Mouse (Mus musculus) common myeloid progenitor, adult 5-6 weeks (primary cell): ENCODE data around the gene Pgrmc2. TPM values are rescaled to one million over a fixed set of nuclear protein-coding genes. Genes with fewer than 3 reads are reported as not detected.

Source experiments
- ATAC-seq: replicated peaks from 2 replicates; pipeline ENCODE4 v1.8.0; 2016; ENCODE audit warnings: low read depth, mild to moderate bottlenecking, moderate TSS enrichment, inconsistent platforms; ENCODE audit not compliant: poor library complexity, severe bottlenecking
- total RNA-seq: library from RNA; stranded (forward); fragments of 200-1000, 187-1606 nt; gene quantifications from 2 replicates; pipeline ENCODE4 v1.2.3, GENCODE M21; 2017

The Pgrmc2 gene
- total RNA-seq, 1 experiment from 2014 or later, result 20.4 TPM

DNA sequence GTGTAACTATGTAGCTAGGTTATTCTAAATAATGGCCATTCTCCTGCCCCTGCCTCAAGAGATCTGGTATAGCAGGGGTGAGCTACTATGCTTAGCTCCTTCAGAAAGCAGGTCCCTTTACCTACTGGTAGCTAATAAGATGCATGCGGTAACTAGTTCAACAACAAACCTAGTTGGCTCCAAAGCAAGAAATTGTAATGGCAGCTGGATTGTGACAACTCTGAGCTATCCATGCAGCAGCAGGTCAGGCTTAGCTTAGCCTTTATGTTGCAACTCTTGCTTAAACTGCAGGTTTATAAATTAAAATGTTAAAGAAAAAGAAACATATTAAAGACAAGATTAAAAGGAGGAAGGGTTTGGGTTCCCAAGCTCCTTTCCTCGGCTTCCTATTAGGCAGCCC, 4.2 kb downstream of the Pgrmc2 start:
- ATAC-seq, result no peak

DNA sequence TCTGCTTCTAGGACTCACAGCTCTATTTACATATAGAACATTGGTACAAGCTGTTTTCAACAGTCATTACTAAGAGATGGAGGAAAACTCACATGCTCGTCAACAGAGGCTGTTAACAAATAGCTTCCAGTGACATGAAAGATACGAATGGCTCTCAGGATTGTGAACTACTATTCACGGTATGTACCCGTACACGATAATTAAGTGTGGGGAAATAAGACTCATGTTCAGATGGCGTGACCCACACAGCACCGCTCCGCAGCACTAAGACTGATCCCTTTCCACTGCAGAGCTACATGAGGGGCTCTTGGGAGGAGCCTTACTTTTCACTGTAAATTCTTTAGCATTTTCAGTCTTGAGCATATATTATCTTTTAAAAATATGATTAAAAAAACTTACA, 7.5 kb downstream of the Pgrmc2 start:
- no peak for ATAC-seq

DNA sequence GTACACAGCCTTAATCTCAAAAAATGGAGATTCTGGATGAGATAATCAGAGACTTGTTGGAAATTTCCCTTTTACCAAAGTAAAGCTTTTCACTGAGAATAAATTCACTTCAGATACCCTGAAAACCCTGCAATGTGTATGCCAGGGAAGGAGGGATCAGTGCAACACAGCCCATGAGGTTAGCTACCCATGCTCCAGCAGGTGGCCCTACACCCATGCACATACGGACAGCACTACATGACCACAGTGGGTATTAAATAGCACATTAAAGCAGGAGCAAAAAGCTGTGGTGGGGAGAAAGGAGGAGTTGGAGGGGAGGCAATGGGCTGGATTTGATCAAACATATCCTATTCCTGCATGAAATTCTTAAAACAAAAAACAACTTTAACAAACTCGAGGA, 12.3 kb downstream of the Pgrmc2 start:
- ATAC-seq, result no peak

DNA sequence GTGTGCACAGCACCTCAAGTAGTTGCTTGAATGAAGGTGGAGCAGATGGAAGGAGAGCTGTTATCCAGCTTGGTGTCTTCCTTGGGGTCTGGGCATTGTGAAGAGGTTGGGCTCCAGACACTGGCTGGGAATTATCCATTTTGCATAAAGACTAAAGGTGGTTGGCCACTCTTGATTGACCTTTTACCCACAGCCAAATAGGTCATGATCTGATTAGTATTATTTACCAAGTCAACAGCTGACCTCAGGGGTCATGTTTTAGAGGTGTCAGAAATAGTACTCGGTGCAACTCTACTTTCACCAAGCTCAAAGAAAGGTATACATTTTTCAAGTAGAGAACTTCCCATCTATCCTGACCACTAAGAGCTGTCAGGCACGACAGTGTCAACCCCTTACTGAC, 17.5 kb downstream of the Pgrmc2 start:
- ATAC-seq, result no peak

DNA sequence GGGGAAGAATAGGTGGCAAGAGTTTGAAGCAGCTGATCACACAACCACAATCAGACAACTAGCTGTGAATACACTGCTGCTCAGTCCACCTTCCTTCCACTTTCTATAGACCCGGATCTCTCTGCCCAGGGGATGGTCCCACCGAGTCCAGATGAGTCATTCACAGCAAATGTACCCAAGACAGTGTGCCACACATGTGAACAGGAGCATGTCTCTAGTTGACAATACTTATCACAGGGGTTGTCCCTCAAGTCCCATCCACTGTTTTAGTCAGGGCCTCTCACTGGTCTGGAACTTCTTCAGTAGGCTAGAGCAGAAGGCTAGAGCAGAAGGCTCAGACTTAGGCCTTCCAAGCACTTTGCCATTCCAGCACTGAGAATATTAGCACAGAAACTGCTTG, 20.1 kb downstream of the Pgrmc2 start:
- ATAC-seq, result no peak

DNA sequence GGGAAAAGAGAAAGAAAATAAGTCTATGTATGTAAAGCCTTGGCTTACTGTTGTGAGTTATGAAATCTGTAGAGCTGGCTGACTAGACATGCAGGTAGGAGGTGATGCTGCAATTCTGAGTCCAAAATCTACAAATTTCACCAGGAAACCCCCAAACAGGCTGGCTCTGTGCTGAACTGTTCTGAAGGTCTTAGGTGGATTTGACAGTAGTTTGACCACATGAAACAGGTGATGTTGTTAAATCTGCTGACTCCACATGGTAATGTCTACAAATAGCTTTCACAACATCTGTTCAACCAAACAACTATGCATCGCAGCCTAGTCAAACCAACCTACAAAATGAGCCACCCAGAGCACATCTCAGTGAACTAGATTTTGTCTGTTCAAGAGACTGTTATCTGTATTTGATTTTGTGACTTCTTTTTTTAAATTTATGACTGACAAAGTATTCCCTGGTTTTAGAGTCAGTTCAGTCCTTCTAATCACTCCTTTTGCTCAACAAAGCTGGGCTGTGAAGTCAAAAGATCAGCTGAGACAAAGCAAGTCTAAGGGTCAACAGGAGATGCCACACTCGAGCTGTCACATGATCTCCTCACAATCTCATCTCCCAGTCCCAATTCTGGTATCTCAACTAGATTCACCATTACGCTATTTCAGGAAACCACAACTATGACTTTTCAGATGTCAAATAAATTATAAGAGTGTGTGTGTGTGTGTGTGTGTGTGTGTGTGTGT, 20.8 kb downstream of the Pgrmc2 start:
- no peak for ATAC-seq

DNA sequence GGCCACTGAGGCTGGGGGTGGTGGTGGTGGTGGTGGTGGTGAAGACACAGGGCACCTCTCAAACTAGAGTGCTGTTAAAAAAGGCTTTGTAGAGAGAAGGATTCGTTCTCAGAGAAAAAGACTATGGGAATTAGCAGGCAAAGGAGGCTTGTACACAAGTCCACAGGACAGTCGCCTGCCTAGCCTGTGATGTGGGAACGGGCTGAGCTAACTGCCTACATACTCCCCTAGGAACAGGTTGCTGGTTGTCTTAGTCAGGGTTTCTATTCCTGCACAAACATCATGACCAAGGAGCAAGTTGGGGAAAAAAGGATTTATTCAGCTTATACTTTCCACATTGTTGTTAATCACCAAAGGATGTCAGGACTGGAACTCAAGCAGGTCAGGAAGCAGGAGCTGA, 23.6 kb downstream of the Pgrmc2 start:
- ATAC-seq, result no peak

DNA sequence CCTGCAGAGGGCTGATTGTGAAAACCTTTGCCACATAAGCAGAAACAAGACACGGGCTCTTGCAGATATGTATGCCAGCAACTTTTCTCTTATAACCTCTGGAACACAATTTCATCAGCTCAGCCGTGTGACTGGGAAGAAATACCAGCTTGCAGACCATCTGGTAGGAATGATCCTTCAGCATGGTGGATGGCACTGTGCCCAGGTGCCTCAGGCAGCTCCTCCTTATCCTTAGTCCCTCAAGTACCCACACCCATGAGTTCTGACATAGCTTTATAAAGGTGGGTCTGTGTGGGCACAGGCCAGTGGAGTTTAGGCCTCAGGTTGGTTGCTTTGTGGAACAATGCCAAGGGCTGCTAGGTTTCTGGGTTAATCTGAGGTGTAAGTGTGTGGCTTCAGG, 24.5 kb downstream of the Pgrmc2 start:
- no peak for ATAC-seq

DNA sequence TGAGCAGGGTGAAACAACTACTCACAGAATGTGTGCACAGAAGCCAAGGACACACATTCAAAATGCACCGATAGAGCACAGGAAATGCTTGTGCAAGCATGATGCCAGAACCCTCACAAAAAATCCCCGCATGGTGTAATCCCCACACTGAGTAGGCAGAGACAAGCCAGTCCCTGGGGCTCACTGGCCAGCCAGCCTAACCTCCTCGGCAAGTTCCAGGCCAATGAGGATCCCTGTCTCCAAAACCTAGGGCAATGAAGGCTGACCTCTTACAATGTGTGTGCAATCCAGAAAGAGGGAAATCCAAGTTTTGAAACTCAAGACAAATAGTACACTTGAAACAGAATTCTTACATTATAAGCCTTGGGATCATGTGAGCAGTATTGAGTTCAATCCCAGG, 29.5 kb downstream of the Pgrmc2 start:
- ATAC-seq, result no peak

DNA sequence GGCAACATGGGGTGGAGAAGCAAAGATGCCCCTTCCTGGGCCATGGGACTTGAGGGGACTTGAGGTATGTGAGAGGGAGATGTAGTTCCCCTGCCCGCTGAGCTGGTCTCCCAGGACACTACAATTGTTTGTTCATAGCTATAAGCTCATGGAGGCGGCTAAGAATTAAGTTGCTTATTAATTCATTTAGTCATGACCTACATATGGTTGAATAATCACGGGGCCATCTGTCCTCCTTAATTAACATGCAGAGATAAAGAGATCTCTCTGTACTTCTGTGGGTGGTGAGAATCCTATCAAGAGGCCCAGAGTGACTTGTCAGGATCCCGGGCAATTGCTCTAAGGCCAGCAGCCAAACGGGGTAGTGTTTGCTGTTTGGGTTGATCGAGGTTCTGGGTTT, 35.0 kb downstream of the Pgrmc2 start:
- no peak for ATAC-seq

DNA sequence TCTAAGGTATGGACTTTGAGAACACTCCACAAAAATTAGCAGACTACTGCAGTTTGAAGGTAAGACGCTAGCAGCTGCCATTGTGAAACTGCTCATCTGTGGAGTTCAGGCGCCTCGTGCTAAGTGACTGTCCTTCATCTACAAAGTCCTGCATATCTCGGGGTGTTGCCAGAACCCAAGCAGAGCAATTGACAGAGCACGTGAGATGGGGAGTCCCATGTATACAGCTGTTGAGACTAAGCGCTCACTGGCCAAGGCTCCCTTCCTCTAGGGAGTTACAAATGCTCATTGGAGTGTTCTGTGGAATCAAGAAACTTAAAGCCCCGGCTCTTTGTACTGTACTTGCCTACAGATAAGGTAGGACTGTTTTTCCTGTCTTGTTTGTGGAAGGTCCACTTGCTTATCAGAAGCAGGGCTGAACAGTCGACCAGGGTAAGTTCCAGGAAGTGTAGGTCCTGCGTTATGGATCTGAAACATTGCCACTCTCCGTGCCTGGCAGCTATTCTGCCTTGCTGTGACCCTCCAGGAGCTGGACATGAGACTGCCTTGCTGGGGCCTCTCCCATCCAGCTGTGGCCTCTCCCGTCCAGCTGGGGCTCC, 39.0 kb downstream of the Pgrmc2 start:
- no peak for ATAC-seq

DNA sequence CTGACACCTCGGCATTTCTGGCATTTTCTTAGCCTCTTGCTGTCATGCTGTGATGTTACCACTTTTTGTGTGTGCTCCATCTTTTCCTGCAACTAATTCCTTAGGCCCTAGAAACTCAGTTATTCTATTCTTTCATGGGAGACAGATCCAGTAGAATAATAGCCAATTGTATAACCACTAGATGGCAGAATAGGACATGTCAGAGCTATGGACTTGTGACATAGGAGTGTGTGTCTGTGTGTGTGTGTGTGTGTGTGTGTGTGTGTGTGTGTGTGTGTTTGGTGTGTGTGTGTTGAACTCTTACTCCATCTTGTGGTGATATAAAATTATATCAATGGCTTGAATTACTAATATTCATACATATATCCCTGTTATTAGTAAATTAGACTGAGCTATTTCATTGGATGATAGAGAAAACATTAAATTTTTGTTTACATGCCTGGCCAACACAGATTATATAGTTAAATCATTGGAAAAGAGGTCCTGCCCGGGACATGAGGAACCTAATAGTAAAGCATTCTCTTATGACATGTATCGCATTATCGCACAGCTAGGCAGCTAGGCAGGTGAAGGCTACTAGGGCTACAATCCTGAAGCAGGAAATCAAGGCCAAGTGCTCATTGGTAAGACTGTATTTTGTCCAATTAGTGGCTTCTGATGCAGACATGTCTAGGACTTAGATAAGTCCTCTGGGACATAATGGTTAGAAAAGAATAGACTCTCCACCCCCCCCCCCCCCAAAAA, 40.5 kb downstream of the Pgrmc2 start:
- peak; percentile 82 for ATAC-seq

DNA sequence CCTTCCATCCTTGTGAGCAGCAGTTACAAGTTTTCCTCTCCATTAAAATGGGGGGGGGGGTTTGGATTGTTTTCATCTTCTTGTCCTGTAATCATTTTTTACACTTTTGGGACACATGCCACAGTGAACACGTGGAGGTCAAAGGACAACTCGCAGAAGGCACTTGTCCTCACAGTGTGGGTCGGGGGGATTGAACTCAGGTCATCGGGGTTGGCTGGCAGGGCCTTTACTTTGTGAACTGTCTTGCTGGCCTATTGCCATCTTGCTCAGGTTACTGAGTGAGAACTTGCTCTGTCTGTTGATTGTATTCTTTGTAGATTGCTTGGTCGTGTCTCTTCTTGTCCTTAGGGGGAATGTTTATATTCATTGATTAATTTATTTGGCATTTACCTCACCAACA, 41.6 kb downstream of the Pgrmc2 start:
- ATAC-seq, result no peak

DNA sequence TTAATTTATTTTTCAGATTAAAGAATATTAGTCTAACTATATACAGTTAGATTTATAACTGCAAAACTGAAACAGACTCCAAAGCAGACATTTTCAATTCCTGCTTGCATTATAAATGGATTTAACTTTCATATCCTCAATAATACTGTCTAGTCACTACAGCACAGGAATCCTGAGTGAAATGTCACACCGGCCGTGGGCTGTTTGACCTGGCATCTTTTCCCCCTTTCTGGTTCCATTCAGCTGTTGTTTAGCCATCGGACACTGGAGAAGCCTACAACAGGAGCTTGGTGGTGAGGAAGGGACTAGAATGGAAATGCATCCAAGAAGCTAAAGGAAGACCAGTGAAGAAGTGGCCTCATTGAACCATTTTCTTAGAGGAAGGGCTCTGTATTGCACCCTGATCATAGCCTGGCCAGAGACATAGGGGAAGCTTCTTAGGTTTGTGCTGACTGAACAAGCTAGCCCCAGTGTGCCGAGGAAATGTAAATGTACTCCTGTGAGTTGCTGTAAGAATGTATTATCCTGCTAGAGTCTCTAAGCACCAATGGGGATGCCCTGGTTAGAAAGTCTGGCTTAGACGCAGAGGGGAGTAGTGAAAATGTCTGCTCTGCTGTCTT, 44.4 kb downstream of the Pgrmc2 start:
- ATAC-seq, result peak; percentile 58

DNA sequence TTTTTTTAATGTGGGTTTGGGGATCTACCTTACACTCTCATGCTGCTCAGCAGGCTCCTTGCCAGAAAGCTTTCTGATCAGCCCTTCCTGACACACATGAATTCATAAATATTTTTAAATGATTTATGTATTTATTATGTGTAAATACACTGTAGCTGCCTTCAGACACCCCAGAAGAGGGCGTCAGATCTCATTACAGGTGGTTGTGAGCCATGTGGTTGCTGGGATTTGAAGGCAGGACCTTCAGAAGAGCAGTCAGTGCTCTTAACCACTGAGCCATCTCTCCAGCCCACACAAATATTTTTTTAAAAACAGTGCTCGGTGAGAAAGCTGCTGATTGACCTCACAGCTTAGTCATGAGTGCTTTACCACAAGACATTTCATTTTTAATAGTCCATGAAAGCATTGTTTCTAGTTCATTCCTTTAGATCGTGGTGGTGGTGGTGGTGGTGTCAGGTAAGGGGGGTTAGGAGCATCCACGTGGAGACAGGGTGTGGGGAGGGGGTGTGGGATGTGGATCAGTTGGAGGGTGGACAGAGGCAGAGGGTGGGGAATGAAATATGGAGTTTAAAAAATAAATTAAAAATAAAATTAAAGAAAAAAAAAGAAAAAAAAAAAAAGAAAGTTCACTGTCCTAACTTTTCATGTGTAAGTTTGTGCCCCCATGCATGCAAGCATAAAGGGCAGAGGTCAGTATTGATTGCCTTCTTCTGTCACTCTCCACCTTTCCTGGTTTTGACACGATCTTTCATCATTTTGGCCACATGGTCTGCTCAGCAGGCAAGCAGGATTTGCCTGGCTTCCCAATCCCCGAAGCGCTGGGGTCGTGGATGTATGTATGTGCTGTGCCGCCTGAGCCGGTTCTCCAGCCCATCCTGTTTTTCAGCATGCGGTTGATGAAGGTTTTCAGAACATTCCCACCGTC, 51.3 kb downstream of the Pgrmc2 start:
- ATAC-seq, result no peak

DNA sequence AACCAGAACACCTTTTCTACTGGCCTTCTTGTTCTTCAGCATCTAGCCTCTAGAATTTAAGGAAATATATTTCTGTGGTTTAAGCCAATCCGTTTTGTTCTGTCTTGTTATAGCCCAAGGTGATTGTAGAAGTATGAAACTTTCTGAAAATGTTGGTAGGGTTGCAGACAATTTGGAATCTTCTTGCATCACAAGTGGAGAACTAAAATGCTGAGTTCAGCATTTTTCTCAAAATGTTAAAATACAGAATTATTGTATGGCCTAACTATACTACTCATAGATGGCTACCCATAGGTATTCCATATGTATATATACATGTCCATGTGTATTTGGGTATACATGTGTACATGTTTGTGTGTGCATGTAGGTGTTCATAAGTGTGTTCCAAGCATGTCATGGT, 52.1 kb downstream of the Pgrmc2 start:
- no peak for ATAC-seq

DNA sequence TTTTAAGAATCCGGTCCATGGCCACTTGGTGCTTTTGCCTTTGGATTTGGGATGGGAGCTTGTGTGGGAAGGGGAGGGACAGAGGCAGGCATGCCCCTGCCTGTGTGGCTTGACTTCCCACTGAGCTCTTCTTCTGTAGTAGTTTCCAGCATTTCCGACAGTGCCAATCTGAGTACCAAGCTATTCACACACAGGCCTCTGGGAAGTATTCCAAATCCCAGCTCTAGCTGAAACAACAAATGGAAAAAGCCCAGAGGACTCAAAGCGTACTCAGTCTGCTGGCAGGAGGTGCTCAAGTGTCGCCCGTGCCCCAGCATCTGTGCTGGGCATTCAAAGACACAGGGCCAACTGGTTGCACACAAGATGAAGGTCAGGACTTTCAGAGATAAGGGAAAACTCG, 60.9 kb downstream of the Pgrmc2 start:
- no peak for ATAC-seq

DNA sequence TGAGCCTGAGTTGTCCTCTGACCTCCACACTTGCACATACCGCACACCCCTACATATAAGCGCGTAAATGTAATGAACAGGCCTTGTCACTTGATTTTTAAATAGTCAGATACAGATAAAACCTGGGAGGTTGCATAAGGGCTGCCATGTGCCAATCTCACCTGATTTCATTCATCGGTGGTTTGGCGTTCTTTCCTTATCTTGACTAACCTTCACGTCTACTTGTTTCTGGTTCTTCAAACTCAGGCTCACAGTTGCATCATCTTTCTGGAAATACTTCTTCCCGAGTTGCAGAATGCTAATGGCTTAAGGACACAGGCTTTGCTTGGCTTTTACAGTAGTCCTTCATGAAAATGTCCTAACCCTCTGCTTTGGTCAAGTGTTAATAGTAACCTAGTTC, 62.2 kb downstream of the Pgrmc2 start:
- no peak for ATAC-seq

DNA sequence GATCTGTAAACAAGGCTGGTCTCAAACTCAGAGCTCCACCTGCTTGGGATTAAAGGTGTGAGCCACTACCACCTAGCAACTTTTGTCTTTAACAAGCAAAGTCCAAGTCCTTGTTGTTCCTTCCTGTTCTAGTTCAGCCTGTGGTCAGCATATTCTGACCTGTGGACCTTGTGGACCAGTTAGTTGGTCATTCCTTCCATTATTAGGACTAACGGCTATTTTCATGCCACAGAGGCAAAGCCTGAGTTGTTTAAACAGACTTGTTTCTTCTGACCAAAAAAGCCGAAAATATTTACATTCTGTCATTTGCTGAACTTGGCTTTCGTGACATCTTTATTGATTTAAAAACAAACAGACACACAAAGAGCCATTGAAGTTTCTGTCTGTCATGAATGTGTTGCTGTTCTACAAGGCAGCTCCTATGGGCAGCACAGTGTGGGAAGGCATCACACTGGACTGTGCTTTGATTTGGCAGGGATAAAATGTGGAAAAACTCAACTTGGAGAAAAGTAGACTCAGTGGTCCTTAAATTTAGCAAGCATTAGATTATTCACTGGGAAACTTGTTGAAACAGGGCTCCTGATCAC, 64.7 kb downstream of the Pgrmc2 start:
- no peak for ATAC-seq
